Mouse (Mus musculus) adrenal gland (tissue): ENCODE results near the gene Dpp6.

ENCODE experiments used
- intact Hi-C: fragments of 180-260 bp; cut with DNase I; formaldehyde crosslinking; loops from one replicate; pipeline ENCODE4 v1.15.1; 2025

Dpp6 gene

GRCm38 (mm10) chr5:27657672-27658071 is 840.7 kb downstream of the Dpp6 start:
- intact Hi-C loops = no loop called here

GRCm38 (mm10) chr5:27658165-27658564 is 841.2 kb downstream of the Dpp6 start:
- intact Hi-C loops = no loop called here

GRCm38 (mm10) chr5:27658569-27658968 is 841.6 kb downstream of the Dpp6 start:
- intact Hi-C loops = no loop called here

GRCm38 (mm10) chr5:27659019-27659418 is 842.0 kb downstream of the Dpp6 start:
- intact Hi-C loops = no loop called here

- intact Hi-C loops = no loop called here
These were observed 842.8 kb downstream of the Dpp6 start for GRCm38 (mm10) chr5:27659781-27660180.

GRCm38 (mm10) chr5:27664111-27664510 is 847.1 kb downstream of the Dpp6 start:
- intact Hi-C loops = no loop called here

- intact Hi-C loops = no loop called here
These were observed 854.5 kb downstream of the Dpp6 start for GRCm38 (mm10) chr5:27671487-27671886.

GRCm38 (mm10) chr5:27677247-27677666 is 860.3 kb downstream of the Dpp6 start:
- intact Hi-C loops = no loop called here

- intact Hi-C loops = no loop called here
These were observed 862.1 kb downstream of the Dpp6 start for GRCm38 (mm10) chr5:27679151-27679550.

GRCm38 (mm10) chr5:27680476-27680875 is 863.5 kb downstream of the Dpp6 start:
- intact Hi-C loops = loop anchor here (5.0 kb wide), 1 partner anchor 57 kb away; no protein-coding TSS in a partner anchor

- intact Hi-C loops = no loop called here
These were observed 868.2 kb downstream of the Dpp6 start for GRCm38 (mm10) chr5:27685162-27685561.

GRCm38 (mm10) chr5:27685923-27686322 is 868.9 kb downstream of the Dpp6 start:
- intact Hi-C loops = no loop called here

GRCm38 (mm10) chr5:27687311-27687710 is 870.3 kb downstream of the Dpp6 start:
- intact Hi-C loops = no loop called here

GRCm38 (mm10) chr5:27702482-27702881 is 885.5 kb downstream of the Dpp6 start:
- intact Hi-C loops = no loop called here

GRCm38 (mm10) chr5:27705020-27705419 is 888.0 kb downstream of the Dpp6 start:
- intact Hi-C loops = no loop called here

- intact Hi-C loops = no loop called here
These were observed 889.5 kb downstream of the Dpp6 start for GRCm38 (mm10) chr5:27706551-27706950.

GRCm38 (mm10) chr5:27707283-27707682 is 890.3 kb downstream of the Dpp6 start:
- intact Hi-C loops = no loop called here

- intact Hi-C loops = no loop called here
These were observed 891.2 kb downstream of the Dpp6 start for GRCm38 (mm10) chr5:27708209-27708608.

- intact Hi-C loops = no loop called here
These were observed 894.6 kb downstream of the Dpp6 start for GRCm38 (mm10) chr5:27711461-27712192.

- intact Hi-C loops = no loop called here
These were observed 897.4 kb downstream of the Dpp6 start for GRCm38 (mm10) chr5:27714356-27714755.

GRCm38 (mm10) chr5:27716026-27716425 is 899.0 kb downstream of the Dpp6 start:
- intact Hi-C loops = no loop called here

GRCm38 (mm10) chr5:27717301-27717700 is 900.3 kb downstream of the Dpp6 start:
- intact Hi-C loops = no loop called here

- intact Hi-C loops = no loop called here
These were observed 902.3 kb downstream of the Dpp6 start for GRCm38 (mm10) chr5:27719311-27719710.
